Mouse (Mus musculus): ENCODE measurements around the gene Tmem51. TPM values are rescaled to one million over a fixed set of nuclear protein-coding genes. Genes with fewer than 3 reads are reported as not detected.
A peak's percentile ranks its signal among the peaks of the same experiment; 100 is the strongest.
"Not testable (repeated sequence)": the region's sequence is repeated elsewhere in the genome, so short reads cannot be mapped to it uniquely, and the experiment has no call there.

Tmem51 gene
- total RNA-seq, 2 experiments from 2014 or later: 3.9 to 4.5 TPM

GRCm38 (mm10) chr4:142014659-142015608 lies 69.2 kb downstream of the Tmem51 start, which contains the start of gene Fhad1:
Fhad1 (minus strand) TSS chr4:142015082.
- H3K27ac ChIP-seq: no peak within 1 kb of the TSS
- H3K4me3 ChIP-seq: peak within 1 kb of the TSS; percentile 46
- TF ChIP-seq CTCF (conservative IDR thresholded peaks at IDR 0.05): peak; percentile 45
- DNase-seq (ENCODE audit: low spot score in 2 of 2): peak; percentile 23 to 31

GRCm38 (mm10) chr4:142011236-142011635 lies 72.9 kb downstream of the Tmem51 start:
- no peak overlapping the region for H3K4me3 ChIP-seq
- no peak for TF ChIP-seq CTCF (conservative IDR thresholded peaks at IDR 0.05)
- no peak for DNase-seq (ENCODE audit: low spot score in 2 of 2)
- no peak overlapping the region for H3K27ac ChIP-seq

- TF ChIP-seq CTCF (conservative IDR thresholded peaks at IDR 0.05): no peak
- H3K27ac ChIP-seq: no peak overlapping the region
- no peak overlapping the region for H3K4me3 ChIP-seq
- no peak for DNase-seq (ENCODE audit: low spot score in 2 of 2)
Measured at GRCm38 (mm10) chr4:142010441-142010840, 73.7 kb downstream of the Tmem51 start.

- no peak overlapping the region for H3K27ac ChIP-seq
- DNase-seq (ENCODE audit: low spot score in 2 of 2): no peak
- no peak overlapping the region for H3K4me3 ChIP-seq
- TF ChIP-seq CTCF (conservative IDR thresholded peaks at IDR 0.05): no peak
Measured at GRCm38 (mm10) chr4:142008206-142008605, 75.9 kb downstream of the Tmem51 start.

GRCm38 (mm10) chr4:142000581-142000980 lies 83.5 kb downstream of the Tmem51 start:
- no peak for TF ChIP-seq CTCF (conservative IDR thresholded peaks at IDR 0.05)
- no peak overlapping the region for H3K27ac ChIP-seq
- DNase-seq (ENCODE audit: low spot score in 2 of 2): no peak
- no peak overlapping the region for H3K4me3 ChIP-seq

GRCm38 (mm10) chr4:141999494-142000074 lies 84.5 kb downstream of the Tmem51 start:
- Histone ChIP-seq H3K4me3 (no peak overlapping the region), H3K27ac (no peak overlapping the region)
- TF ChIP-seq CTCF (conservative IDR thresholded peaks at IDR 0.05): no peak
- DNase-seq (ENCODE audit: low spot score in 2 of 2): no peak

GRCm38 (mm10) chr4:141998282-141998821 lies 85.8 kb downstream of the Tmem51 start:
- Histone ChIP-seq H3K27ac (no peak overlapping the region), H3K4me3 (peak overlapping the region; percentile 37)
- no peak for DNase-seq (ENCODE audit: low spot score in 2 of 2)
- no peak for TF ChIP-seq CTCF (conservative IDR thresholded peaks at IDR 0.05)

- no peak for TF ChIP-seq CTCF (conservative IDR thresholded peaks at IDR 0.05)
- no peak for DNase-seq (ENCODE audit: low spot score in 2 of 2)
- H3K4me3 ChIP-seq: no peak overlapping the region
- no peak overlapping the region for H3K27ac ChIP-seq
Measured at GRCm38 (mm10) chr4:141996880-141997279, 87.2 kb downstream of the Tmem51 start.

GRCm38 (mm10) chr4:141996086-141996485 lies 88.0 kb downstream of the Tmem51 start:
- no peak overlapping the region for H3K27ac ChIP-seq
- no peak for TF ChIP-seq CTCF (conservative IDR thresholded peaks at IDR 0.05)
- no peak overlapping the region for H3K4me3 ChIP-seq
- no peak for DNase-seq (ENCODE audit: low spot score in 2 of 2)

GRCm38 (mm10) chr4:141994062-141994471 lies 90.0 kb downstream of the Tmem51 start:
- H3K4me3 ChIP-seq; DNase-seq (ENCODE audit: low spot score in 2 of 2); H3K27ac ChIP-seq: not testable (repeated sequence)

GRCm38 (mm10) chr4:141993347-141994061 lies 90.6 kb downstream of the Tmem51 start:
- DNase-seq (ENCODE audit: low spot score in 2 of 2): no peak
- TF ChIP-seq CTCF (conservative IDR thresholded peaks at IDR 0.05): no peak
- H3K27ac ChIP-seq: no peak overlapping the region
- H3K4me3 ChIP-seq: no peak overlapping the region

GRCm38 (mm10) chr4:141992530-141993204 lies 91.4 kb downstream of the Tmem51 start:
- Histone ChIP-seq H3K4me3 (no peak overlapping the region), H3K27ac (no peak overlapping the region)
- TF ChIP-seq CTCF (conservative IDR thresholded peaks at IDR 0.05): no peak
- no peak for DNase-seq (ENCODE audit: low spot score in 2 of 2)
